Mouse (Mus musculus) neutrophil, adult 65 days (primary cell): ENCODE data around the gene Gapvd1. TPM values are rescaled to one million over a fixed set of nuclear protein-coding genes. Genes with fewer than 3 reads are reported as not detected.

Experiments
- total RNA-seq: library from RNA; stranded (reverse); gene quantifications from 2 replicates; pipeline ENCODE4 v1.2.4, GENCODE M21; 2023

Gene Gapvd1
- total RNA-seq, result 77.9 and 115 TPM in 2 replicates

GRCm38 (mm10) chr2:34754551-34755358, at the start of gene Gapvd1:
TSS of gene Gapvd1 (minus strand) at chr2:34755232.

GRCm38 (mm10) chr2:34799357-34800256, 44.6 kb upstream of the Gapvd1 start, which contains the start of gene Rabepk:
TSS of gene Rabepk (minus strand) at chr2:34799912.

GRCm38 (mm10) chr2:34771368-34772226, 16.6 kb upstream of the Gapvd1 start, which contains the start of gene Hspa5:
TSS of gene Hspa5 (plus strand) at chr2:34771970.

Other genes with a start within 250 kb of the Gapvd1 start
- 633 and 771 TPM in 2 replicates for gene Hspa5, start 16.7 kb upstream of the Gapvd1 start, total RNA-seq
- gene Rabepk, start 44.7 kb upstream of the Gapvd1 start, total RNA-seq, result 5.0 and 6.9 TPM in 2 replicates
- gene Fbxw2, start 71.1 kb upstream of the Gapvd1 start, total RNA-seq, result 126 and 150 TPM in 2 replicates
- gene Gm34653, start 77.8 kb upstream of the Gapvd1 start, total RNA-seq, result not detected in 2 replicates
- gene Cutal, start 119.2 kb upstream of the Gapvd1 start, total RNA-seq, result not detected in 2 replicates
- gene Psmd5, start 119.7 kb upstream of the Gapvd1 start, total RNA-seq, result 11.6 and 21.5 TPM in 2 replicates
- 9.7 and 11.0 TPM in 2 replicates for gene Phf19, start 158.8 kb upstream of the Gapvd1 start, total RNA-seq
- 15.9 and 21.1 TPM in 2 replicates for gene Traf1, start 206.5 kb upstream of the Gapvd1 start, total RNA-seq